Mouse (Mus musculus): ENCODE measurements around the gene Dbt.

Dbt gene

DNA sequence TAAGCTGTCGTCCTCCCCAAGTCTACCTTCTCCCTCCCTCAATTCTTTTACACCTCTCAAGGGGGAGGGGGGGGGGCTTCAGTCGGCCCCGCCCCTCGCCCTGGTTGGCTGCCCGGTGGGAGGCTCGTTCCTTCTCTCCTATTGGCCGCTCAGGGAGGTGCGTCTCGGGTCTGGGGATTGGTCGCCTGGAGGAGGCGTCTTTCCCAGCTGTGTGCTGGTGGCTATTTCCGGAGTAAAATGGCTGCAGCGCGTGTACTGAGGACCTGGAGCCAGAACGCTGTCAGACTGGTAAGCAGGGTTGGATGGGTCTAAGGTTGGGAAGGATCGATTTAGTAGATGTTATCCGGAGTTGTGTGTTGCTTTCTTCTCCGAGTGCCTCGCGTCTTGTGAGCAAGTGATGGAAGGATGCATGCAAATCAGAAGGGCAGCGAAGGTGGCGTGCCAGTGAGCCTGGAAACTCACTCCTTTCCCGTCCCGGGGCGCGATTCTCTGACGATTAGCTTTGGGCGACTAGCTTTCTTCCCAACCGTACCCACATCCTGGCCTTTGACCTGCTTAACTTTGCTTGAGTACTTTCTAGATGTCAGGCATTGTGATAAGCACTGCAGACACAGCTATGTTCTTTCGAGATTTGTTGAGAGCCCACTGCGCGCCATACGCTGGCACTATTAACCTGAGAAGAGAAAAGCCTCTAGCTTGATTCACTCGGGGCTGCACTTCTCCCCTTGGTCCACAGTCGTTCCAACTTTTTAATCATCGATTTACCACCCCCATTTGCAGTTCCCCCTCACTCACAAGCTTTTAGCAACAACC, at the start of gene Dbt:
TSS of gene Dbt (plus strand) at position 167 of the 813 bp plus-strand sequence.
- peak; percentile 93 to 97 for DNase-seq

DNA sequence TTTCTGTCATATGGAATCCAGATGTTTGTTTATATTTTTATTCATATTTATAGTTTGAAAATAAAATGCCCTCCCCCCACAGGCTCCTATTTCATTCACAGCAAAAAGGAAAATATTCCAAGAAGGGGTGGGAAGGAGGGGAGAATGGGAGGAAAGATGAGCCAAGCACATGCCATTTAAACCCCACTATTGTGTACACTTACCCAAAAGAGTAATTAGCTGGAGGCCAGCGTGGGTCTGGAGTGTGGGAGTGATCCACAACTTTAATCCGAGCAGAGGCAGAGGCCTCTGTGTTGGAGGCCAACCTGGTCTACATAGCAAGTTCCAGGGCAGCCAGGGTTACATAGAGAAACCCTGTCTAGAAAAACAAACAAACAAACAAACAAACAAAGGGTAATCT, 48.6 kb upstream of the Dbt start:
- no peak for DNase-seq

DNA sequence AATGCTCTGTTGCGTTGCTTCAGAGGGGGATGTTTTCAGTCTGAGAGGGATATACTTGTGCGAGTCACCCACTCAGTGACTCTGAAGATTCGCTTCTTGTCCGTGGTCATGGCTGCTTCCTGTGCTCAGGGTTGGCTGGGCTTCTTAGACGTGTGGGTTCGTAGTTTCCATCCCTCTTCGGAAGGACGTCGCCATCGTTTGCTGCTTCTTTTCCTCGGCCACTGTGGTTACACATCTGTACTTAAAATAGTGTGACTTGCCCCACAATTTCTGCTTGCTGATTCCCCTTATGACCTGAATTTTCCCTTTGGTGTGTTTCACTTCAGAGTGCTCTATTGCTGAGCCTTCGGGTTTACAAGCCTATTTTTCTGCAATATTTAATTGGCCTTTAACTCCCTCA, 47.2 kb upstream of the Dbt start:
- no peak for DNase-seq

DNA sequence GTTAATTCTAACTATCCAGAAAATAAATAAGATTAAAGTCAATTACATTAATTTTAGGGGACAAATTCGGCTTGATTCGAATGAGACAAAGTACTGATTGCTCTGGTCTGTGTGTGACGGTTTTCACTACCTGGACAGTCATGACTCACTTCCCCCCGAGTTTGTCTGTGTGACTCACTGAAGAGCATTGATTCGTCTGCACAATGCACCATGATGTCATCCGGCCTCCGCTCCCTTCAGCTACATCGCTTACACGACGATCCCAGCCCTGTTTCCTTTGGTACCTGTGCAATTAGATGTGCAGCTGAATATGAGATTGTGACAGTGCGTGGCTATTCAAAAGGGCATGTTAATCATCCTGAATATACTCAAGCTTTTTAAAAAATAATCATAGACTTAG, 38.3 kb upstream of the Dbt start:
- no peak for DNase-seq

GRCm38 (mm10) chr3:116476686-116477298, 36.1 kb upstream of the Dbt start:
- DNase-seq: no peak

DNA sequence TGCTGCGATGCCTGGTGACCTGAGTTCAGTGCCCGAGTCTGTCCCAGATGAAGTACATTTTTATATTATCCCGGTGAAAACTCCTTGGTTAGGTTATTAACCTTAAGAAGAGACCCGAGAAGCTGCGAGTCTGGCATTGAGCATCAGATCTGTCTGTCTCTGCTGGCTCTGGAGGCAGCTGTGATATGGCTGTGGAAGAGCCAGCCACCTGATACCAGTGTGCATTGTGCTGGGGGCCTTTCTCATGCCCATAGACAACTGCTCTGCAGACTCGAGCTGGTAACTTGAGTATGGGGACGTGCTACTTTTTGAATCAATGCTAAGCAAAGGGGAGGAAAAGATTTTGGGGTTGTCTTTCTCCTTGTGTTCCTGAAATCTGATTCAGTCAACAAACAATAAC, 35.5 kb upstream of the Dbt start:
- no peak for DNase-seq

DNA sequence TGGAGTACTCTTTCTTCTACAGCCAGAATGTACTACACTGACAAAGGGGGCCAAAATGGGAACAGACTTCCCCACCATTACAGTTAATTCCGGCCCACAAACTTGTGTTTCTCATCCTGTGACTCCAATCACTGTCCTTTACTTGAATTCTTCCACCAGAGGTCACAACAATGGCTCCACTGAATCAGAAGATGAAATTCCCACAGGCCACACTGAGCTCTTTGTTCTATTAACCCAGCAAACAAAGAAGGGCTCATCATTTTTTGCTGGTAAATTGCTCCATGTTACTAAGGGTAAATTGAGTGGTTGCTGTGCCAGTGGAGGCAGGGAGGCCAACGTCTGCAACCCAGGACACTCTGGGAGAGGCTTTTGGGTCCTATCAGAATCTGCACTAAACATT, 32.8 kb upstream of the Dbt start:
- DNase-seq: no peak

GRCm38 (mm10) chr3:116480937-116481336, 31.9 kb upstream of the Dbt start:
- DNase-seq: no peak

DNA sequence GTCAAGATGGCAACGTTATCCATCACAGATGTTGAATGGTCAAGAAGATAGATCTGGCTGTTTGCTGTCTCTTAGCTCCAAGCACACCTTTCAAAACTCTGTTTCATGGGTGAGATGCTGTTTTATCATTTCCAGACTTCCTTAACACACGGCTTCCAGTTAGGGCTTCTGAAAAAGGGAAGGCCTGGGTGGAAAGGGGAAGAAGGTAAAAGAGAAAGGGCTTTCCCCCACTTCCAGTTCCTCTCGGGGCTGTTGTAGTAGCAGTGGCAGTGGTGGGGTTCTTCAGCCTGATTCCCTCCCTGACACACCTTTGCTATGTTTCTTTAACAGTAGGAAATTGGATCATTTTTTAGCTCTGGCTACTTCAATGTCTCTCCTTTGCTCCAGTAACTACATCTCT, 30.1 kb upstream of the Dbt start:
- DNase-seq: no peak

DNA sequence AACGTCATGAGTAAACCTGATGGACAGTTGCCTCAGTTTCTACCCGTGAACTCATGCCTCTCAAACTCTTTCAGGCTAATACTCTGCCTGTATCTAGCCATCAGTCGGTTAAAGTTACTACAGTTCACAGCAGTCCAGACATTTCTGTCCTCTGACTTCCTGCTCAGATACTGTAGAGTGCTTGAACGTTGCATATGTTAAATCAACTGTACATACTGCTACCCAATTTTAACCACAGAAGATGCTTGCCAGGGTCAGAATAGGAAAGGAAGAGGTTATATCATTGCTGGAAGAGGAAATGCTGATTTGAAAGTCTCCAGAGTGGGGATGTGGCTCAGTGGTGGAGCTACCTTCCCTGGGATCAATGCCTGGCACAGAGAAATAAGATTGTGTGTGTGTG, 29.6 kb upstream of the Dbt start:
- no peak for DNase-seq

- DNase-seq: no peak
These were observed 21.9 kb upstream of the Dbt start for GRCm38 (mm10) chr3:116490920-116491319.

GRCm38 (mm10) chr3:116491923-116492454, 20.9 kb upstream of the Dbt start:
- DNase-seq: no peak

DNA sequence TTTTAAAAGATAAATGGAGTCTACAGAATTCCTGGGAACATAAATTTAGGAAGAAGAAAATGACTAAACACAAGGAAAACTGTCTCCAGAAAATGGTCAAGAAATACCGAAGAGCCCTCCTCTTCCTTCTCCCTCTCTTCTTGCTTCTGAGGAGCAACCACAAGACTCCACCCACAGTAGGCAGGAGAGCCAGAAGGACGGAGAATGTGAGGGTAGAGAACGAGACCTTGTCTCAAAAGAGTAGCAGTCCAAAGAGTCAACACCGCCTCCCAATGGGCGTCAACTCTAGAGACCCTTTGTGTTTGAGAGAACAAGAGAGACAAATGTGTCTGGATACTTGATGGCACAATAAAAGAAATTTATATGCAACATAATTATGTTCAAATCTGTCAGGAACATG, 19.2 kb upstream of the Dbt start:
- no peak for DNase-seq

DNA sequence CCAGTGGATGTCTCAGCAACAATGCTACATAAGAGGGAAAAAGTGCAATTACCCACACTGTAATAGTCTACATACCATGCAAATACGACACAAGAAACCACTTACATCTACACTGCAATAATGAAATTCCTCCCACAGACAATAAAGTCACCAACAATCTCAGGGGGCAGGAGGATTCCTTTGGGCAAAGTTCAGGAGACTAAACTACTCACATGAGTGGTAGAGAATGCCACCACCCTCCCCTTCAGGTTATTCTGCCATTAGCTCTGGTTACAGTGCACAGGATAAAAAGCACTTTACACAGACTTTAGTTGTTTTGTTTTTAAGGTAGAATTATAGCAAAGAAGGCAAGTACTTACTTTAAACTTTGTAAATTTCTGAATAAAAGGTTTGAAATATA, 17.2 kb upstream of the Dbt start:
- peak in 1 of 2 experiments; percentile 9 for DNase-seq

DNA sequence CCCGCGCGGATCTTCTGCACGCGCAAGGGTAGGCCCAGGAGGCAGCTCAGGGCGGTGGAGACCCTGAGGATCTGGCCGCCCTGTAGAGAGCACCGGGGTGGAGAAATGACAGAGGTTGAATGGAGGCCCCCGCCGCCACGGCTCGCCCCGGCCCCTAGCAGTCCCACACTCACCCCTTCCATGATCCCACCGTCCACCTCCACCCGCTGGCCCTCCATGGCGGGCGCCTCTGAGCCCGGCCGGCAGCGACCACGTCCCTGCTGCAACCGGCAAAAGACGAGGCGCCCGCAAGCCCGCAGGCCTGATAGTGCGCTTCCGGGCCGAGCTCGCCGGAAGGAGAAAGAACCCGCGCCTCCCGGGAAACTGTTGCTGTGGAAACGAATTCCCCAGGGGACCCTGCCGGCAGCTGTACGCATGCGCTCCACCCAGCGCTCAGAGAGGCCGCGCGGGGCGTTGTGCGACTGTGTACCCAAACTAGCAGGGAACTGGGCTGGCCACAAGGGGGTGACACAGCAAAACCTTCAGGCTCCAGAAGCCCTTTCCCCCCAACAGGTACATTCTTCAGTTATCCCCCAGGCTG, 5.0 kb upstream of the Dbt start, which contains the start of gene Rtca:
TSS of gene Rtca (minus strand) at position 437 of the 580 bp plus-strand sequence.
- peak; percentile 98 for DNase-seq

GRCm38 (mm10) chr3:116512151-116512903, 543 bp upstream of the Dbt start:
- peak; percentile 53 to 69 for DNase-seq

DNA sequence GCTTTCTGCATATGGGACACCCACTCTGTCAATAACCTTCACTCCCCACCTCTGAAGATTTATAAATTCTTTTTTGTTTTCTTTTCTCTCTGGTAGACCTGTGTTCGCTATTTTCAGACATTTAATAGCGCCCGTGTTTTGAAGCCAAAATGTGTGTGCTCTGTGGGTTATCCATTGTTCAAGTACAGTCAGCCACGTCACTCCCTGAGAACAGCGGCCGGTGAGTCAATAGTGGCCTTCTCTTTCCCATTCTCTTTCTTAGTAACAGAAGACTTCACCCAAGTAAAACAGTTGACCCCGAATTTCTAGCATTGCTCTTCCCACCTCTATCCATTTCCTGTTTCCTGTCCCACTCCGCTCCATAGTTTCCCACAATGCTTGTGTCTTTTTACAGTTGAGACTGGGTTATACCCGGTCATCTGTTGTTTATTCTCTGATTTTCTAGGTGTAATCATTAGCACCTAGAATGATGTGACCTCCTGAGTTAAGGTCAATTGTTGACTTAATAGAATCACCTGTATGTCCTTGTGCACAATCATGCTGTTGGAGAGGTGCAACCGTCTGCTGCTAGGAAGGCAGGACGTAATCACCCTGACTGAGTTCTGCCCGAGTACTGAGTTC, 7.4 kb downstream of the Dbt start:
- no peak for DNase-seq

DNA sequence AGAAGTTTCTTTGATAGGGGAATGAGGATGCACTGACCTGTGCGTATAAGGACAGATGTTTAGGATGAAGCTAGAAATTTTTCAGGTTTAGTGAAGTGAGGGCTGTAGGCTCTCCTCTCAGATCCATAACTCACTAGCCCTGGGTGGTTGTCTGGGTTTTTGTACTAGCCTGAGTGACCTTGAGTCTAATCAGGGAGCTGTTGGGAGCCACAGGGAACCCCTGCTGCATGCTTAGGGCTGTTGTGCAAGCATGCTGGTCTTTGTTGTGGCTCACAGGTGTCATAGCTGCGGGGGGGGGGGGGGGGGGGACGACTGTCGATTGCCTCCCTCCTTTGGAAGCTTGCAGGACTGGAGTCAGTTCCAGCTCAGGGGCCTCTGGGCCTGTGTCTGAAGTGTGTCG, 16.9 kb downstream of the Dbt start:
- DNase-seq: no peak

- peak in 1 of 2 experiments; percentile 31 for DNase-seq
These were observed 18.0 kb downstream of the Dbt start for GRCm38 (mm10) chr3:116530826-116531225.

- no peak for DNase-seq
These were observed 23.7 kb downstream of the Dbt start for GRCm38 (mm10) chr3:116536428-116537199.

DNA sequence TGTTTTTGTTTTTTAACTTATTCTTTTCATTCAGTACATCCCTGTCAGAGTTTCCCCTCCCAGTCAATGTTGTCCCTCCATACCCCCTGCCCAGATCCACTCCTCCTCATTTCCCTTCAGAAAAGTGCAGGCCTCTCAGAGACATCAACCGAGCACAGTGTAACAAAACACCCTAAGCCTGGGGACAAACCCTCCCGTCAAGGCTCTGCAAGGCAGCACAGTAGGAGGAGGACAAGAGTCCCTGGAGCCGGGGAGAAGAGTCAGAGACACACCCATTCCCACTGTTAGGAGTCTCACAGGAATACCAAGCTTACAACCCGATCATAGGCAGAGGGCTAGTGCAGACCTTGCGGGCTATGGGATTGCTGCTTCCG, 24.3 kb downstream of the Dbt start:
- no peak for DNase-seq

DNA sequence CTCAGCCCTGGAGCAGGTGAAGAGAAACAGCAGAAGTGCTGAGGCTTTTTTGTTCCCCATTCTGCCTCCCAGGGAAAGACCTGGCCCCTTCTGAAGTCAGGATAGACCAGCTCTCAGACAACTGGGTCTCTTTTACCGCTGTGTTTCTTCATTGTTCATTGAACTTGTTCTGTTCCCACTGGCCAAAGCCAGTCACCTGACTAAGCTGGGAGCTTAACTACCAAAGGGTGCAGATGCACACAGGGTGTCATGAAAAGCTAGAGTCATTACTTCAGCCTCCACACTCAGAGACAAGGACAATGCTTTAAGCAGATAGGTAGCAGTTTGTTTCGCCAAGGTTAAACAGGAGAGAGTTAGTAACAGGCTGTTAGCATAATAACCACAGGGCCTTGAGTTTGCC, 29.2 kb downstream of the Dbt start:
- DNase-seq: no peak
